Mouse (Mus musculus) yolk sac, embryonic 10.5 days (tissue): Measurements from ENCODE around the gene Hist1h2bn.

Experiments used
- DNase-seq: peaks from one replicate; pipeline ENCODE4 v3.0.0-alpha.2; 2017; ENCODE audit warnings: low spot score

Gene Hist1h2bn

DNA sequence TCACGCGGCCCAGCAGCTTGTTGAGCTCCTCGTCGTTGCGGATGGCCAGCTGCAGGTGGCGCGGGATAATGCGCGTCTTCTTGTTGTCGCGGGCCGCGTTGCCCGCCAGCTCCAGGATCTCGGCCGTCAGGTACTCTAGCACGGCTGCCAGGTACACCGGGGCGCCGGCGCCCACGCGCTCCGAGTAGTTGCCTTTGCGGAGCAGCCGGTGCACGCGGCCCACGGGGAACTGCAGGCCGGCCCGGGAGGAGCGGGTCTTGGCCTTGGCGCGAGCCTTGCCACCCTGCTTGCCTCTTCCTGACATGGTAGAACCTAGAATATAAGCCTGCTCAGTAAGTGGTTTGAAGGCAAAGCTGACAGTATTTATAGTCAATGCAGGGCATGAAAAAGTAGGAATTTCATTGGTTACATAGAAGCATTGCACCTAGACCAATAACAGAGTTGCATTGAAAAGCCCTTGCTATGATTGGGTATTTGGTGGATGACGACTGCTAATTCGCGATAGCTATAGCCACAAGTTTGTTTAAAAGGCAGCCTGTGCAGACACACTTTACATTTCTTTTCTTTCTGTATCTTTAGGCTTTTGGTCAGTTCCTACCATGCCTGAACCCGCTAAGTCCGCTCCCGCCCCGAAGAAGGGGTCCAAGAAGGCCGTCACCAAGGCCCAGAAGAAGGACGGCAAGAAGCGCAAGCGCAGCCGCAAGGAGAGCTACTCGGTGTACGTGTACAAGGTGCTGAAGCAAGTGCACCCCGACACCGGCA is at the start of gene Hist1h2bn, which contains the start of gene Hist1h2ak:
TSS of gene Hist1h2bn (plus strand) at position 600 of the 762 bp plus-strand sequence.
TSS of gene Hist1h2ak (minus strand) at position 304 of the 762 bp plus-strand sequence.
- peak; percentile 92 for DNase-seq

DNA sequence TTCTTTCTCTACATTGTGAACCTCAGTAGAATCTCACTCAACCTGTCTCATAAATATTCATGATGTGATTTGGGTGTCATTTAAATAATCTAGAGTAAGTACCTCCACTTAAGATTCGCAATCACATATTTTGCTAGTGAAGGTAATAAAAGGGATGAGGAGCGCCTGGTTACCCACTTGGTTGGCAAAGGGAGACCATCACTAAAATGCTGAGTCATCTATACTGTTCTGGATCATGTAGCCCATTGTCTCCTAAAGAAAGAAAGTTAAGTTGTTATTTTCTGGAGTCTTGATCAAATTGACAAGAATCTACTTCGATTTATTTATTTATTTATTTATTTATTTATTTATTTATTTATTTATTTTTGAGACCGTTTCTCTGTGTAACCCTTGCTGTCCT is 47.3 kb upstream of the Hist1h2bn start:
- DNase-seq: no peak

DNA sequence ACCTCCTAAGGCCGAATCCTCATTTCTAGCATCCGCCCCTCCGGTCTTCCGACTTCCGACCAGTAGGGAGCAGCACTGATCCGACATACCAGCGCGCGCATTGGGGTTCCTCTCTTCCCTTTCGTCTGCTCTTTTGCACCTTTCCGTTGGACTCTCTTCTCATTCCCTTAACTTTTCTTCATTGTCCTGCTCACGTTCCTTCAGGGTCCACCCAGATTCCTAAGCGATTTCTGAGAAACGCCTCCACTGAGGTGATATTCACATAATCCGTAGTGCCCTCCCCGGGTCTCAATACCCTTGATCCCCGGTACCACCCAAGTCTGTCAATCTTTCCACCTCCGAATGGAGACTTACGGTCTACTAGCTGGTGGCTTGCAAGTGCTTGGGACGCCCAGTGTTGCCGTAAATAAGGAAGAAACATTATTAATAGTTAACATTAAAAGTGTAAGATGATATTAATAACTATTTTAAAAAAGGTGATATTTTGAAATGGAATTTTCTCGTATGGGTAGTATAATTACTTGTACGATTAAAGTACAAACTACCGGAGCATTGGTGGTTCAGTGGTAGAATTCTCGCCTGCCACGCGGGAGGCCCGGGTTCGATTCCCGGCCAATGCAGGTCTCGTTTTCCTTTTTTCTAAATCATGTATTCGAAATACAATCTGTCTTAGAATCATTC is 43.8 kb upstream of the Hist1h2bn start:
- peak; percentile 89 for DNase-seq

DNA sequence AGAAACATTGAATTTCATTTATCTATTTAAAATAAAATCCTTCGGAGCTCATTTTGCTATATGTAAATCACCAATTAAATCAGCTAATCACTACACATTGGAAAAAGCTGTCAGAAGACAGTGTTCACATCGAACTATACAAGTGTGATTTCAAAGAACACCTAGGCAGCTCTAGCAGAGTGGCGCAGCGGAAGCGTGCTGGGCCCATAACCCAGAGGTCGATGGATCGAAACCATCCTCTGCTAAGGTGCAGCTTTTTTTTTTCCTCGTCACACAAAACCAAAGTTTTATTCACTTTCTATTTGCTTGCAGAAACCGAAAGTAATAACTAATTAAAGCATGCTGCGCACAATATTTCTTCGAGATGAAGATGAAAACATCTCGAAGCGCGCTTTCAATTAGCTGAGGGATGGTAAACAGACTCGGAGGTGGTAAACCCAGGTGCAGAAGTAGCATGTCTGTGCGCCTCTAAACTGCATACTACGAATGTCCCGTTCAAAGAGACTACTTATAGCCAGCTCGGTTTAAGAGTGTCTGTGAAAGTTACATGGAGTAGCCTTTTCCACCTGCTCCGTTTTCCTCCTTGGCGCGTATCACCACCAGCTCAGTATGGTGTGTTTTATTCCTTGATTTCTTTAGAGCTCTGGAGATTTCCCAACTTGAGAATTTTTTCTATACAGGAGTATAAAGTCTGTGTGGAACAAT is 43.0 kb upstream of the Hist1h2bn start:
- peak; percentile 81 for DNase-seq

DNA sequence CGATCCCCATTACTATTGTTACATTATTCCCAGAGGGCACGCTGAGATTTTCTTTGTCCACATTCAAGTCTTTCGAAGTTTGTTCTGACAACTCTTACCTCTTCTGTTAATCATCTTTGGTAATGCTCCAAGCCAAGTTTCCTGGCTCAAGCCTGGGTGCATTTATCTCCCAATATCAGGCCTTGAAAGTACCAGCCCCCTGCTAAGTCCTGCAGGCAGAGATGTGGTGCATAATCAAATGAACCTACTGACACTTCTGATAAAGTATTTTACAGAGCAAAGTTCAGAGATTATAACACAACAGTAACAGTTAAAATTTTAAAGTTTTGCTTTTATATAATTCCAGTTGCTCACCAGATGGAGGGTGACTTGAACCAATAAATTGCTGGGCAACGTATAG is 42.2 kb upstream of the Hist1h2bn start:
- no peak for DNase-seq

DNA sequence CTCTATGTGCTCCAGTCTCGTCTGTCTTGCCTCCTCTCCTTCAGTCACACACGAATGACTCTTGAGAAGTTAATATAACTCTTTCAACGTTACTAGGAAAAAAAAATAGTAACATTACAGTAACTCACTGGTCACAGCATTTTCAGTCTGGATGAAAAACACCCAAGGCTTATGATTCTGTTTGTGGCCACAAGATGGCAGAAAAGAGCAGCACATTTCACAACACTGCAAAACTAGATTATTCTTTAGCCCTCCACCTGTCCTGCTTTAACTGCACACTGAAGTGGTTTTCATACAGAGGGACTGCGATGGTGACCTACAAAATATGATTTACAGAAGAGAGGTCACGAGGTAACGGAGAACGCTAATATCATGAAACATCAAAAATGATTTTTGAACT is 39.2 kb upstream of the Hist1h2bn start:
- DNase-seq: peak; percentile 64

DNA sequence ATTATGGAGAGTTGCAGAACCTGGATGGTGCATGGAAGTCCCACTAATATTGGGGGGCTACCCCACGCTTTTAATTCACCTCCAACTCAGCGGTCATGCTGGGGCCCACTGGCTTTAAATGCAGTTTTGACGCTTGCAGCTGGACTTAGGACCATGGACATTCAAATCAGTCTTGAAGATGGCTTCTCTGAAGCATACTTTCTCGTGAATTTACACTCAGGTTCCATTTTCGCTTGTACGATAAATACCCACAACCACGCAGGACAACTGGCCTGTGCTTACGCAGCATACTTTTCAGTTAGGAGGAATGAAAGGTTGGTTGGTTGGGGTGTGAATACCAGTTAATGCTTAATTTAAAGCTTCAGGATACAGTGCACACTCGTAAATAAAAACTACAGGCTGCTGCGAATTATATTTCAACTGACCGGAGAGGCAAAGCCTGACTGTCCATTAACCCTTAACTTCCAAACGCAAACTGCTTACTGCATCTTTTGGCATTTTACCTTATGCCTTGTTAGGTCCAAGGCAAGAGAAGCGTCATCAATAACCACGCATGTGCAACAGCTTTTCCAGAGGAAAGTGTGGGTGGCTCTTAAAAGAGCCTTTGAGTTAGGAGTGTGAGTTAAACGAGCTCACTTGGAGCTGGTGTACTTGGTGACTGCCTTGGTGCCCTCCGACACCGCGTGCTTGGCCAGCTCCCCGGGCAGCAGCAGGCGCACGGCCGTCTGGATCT is 38.6 kb upstream of the Hist1h2bn start:
- peak; percentile 62 for DNase-seq

DNA sequence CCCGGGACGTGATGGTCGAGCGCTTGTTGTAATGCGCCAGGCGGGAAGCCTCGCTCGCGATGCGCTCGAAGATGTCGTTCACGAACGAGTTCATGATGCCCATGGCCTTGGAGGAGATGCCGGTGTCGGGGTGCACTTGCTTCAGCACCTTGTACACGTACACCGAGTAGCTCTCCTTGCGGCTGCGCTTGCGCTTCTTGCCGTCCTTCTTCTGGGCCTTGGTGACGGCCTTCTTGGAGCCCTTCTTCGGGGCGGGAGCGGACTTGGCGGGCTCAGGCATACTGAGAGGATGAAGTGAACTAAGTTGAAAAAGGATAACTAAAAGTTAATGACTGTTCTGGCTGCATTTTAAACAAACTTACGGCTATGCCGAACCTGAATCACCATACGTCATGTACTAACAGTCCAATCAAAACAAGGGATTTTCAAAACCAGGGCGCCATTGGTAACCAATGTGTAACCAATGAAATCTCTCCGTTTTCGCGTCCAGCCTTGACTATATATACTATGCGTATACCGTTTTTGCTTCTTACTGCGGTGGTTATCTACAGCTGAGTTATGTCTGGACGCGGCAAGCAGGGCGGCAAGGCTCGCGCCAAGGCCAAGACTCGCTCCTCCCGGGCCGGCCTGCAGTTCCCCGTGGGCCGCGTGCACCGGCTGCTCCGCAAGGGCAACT is 37.9 kb upstream of the Hist1h2bn start, which contains the start of the genes Hist1h2bl and Hist1h2ai:
TSS of gene Hist1h2bl (minus strand) at position 280 of the 676 bp plus-strand sequence.
TSS of gene Hist1h2ai (plus strand) at position 559 of the 676 bp plus-strand sequence.
- peak; percentile 96 for DNase-seq

DNA sequence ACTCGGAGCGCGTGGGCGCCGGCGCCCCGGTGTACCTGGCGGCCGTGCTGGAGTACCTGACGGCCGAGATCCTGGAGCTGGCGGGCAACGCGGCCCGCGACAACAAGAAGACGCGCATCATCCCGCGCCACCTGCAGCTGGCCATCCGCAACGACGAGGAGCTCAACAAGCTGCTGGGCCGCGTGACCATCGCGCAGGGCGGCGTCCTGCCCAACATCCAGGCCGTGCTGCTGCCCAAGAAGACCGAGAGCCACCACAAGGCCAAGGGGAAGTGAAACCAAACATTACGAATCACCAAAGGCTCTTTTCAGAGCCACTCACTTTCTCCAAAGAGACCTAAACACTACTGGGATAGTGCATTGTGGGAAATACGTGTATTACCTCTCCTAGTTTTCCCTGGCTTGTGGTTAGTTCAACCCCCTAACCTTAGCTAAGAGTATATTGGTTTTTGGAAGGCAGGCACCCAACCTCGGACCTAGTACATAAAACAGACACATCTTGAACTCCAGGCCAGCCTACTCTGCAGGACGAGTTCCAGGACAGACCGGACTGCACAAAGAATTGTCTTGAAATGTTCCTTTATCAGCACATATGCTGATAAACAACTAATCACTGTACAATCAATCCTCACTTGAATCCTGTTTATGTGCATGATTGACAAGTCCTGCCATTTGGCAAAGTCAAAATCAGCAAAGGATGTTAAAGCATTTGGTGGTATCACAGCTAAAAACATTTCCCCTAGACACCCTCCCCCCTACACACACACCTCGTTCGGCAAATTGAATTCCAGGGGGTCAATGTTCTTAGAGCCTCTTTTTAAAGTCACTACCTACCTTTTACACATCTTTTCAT is 37.2 kb upstream of the Hist1h2bn start:
- peak; percentile 77 for DNase-seq

DNA sequence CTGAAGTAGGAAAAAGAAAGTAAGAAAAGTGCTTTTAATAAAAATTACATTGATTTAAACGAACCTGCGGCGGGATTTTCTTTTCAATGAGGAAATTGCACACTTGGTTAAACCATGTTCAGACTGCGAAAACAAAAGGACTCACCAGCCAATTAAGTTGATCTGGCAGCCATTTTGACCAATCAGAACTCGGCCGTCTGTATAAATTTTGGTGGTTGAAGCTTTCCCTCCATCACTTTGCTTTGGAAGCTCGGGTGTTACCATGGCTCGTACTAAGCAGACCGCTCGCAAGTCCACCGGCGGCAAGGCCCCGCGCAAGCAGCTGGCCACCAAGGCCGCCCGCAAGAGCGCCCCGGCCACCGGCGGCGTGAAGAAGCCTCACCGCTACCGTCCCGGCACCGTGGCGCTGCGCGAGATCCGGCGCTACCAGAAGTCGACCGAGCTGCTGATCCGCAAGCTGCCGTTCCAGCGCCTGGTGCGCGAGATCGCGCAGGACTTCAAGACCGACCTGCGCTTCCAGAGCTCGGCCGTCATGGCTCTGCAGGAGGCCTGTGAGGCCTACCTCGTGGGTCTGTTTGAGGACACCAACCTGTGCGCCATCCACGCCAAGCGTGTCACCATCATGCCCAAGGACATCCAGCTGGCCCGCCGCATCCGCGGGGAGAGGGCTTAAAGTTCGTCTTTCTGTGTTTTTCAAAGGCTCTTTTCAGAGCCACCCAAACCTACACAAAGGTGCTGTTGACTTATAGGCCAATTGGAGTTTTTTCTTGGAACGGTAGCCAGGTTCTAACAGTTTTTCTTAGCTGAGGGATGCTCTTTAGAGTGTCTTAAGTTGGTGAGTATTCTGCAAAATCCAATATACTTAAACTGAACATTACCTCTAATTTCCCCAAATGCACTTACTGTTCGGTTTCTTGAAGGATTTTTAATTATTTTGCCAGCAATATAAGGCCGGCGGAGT is 36.2 kb upstream of the Hist1h2bn start, which contains the start of gene Hist1h3h:
TSS of gene Hist1h3h (plus strand) at position 263 of the 961 bp plus-strand sequence.
- peak; percentile 95 for DNase-seq

DNA sequence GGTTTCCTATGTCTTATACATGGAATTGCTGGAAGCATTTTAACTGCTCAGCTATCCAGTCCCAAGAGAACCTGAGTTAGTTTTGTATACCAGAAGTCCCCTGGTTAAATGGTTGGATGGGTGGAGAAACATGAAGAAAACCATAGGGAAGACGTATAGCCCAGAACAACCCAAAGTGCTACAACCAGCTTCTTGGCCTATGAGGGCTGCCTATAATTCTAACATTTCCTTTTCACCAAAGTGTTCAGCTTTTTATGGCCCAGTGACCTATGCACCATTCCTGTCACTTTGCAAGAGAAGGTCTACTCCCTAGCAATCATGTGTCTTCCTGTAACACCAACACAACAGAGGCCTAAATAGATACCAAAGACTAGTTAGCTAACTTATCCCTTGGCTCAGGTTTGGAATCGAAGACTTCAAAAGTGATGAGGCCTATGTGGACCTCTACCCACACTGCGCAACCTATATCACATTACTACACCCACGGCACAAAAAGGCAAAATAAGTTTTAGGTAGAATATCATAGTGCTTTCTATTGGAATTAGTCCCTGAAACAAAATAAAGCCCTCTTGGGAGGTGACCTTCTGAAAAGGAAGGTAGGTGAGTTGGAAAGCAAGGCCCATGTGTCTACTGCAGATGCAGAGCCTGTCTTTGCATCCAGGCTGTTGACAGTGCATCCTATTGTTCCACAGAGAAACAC is 35.4 kb upstream of the Hist1h2bn start:
- DNase-seq: peak; percentile 70

DNA sequence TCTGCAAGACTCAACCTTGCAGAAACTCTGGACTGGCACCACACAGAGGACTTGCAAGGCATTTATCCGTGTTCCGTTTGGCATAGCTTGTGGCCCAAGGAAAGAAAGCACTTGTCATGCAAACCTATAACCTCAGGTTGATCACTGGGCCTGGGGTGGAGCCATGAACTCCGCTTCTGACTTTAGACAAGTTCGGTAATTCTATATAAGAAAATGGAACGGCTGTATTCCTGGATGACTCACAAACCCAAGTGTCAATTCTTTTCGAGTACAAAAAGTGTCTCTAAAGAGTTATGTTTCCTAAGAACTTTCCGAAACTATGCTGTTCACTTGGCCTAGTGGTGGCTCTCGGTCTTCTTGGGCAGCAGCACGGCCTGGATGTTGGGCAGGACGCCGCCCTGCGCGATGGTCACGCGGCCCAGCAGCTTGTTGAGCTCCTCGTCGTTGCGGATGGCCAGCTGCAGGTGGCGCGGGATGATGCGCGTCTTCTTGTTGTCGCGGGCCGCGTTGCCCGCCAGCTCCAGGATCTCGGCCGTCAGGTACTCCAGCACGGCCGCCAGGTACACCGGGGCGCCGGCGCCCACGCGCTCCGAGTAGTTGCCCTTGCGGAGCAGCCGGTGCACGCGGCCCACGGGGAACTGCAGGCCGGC is 32.7 kb upstream of the Hist1h2bn start:
- DNase-seq: peak; percentile 48

DNA sequence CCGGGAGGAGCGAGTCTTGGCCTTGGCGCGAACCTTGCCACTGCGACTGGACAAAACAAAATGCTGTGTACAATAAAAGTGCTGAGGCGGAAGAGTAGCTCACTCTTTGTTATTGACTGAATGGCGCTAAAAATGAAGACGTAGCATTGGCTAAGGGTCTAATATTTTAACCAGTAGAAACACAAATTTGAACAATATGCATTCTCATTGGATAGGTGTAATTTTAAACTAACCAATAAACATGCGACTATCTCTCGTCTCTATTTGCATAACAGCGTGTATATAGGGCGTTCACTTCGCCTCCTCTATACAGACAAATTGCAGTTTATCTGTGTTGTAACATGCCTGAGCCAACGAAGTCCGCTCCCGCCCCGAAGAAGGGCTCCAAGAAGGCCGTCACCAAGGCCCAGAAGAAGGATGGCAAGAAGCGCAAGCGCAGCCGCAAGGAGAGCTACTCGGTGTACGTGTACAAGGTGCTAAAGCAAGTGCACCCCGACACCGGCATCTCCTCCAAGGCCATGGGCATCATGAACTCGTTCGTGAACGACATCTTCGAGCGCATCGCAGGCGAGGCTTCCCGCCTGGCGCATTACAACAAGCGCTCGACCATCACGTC is 32.1 kb upstream of the Hist1h2bn start, which contains the start of gene Hist1h2bm:
TSS of gene Hist1h2bm (plus strand) at position 288 of the 616 bp plus-strand sequence.
- DNase-seq: peak; percentile 92

DNA sequence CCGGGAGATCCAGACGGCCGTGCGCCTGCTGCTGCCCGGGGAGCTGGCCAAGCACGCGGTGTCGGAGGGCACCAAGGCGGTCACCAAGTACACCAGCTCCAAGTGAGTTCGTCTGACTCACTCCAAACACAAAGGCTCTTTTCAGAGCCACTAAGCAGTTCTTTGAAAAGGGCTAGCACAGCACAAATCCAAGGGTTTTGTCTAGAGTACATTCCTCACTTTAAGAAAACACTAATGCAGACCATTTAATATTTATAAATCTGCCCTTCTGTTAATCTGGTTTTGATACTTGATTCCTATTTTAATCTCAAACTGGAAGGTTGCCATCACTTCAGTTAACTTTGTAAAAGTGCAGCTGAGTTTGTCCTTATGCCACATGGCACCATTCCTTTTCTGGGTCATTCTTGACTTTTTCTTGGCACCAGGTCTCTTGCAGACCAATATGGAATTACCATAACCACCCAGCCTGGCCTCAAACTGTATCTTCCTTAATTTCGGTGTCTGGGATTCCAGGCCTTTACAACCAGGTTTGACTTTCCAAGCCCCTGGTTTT is 31.5 kb upstream of the Hist1h2bn start:
- peak; percentile 60 for DNase-seq

DNA sequence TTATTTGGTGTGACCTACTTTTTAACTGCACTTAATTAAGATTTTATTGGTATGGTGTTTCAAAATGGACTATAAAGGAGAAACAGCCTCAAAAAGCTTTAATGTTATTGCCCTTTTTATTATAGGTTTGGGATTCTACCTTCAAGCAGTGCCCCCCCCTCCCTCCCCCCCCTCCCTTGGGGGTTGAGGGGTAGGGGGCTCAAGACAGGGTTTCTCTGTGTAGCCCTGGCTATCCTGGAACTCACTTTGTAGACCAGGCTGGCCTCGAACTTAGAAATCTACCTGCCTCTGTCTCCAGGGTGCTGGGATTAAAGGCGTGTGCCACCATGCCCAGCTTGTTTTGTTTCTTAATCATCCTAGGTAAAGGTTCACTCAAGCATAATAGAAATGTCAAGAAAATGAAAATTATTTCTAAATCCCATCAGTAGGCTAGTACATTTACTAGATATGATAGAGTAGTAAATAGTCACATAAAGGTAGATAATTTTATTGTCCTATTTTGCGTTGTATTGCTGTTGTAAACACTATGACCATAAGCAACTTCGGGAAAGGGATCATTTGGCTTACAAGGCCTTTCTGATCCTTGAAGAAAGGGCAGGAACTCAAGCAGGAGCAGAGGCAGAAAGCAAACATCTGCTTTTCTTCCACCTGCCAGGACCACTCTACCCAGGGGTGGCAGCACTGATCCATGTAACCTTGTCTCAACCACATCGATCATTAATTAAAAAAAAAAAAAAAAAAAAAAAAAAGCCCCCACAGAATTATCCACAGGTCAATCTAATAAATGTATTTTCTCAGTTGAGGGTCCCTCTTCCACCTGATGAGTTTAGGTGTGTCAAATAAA is 30.7 kb upstream of the Hist1h2bn start:
- no peak for DNase-seq
